Mouse (Mus musculus): ENCODE measurements around the gene Fxyd4. TPM values are rescaled to one million over a fixed set of nuclear protein-coding genes. Genes with fewer than 3 reads are reported as not detected.

Gene Fxyd4
- polyA plus RNA-seq, 1 experiment from 2014 or later = 0.73 TPM

DNA sequence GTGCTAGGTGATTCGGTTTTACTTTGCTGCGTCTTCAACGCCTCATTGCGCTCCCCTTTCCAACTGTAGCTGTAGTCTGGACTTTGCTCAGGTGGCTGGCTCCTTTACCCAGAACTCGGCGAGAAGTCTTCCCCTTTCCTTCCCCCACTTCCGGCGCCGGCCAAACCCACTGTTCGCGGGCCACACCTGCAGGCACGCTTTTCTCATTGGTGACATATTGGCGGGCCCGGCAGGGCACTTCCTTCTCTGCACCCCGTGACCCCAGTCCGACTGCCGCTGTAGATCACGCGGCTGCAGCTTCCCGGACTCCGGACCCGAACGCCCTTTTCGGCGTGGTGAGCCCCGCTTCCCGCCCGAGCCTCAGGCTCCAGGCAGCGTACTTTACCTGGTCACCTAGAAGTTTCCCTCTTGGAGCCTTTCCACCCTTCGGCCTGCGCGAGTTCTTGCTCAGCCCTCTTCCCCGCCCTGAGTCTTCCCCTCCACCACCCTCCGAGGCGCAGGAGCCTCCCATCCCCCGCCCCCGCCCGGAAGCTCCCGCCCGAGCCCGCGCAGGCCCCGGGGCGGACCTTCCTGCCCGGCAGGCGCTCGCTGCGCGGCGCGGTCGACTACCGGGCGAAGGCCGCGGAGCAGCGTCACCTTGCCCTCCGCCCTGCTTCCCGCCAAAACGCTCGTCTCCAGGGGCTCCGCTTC is 20.6 kb downstream of the Fxyd4 start:
- Histone ChIP-seq H3K4me1 (ENCODE audit: control insufficient read depth in 2 of 2, insufficient read depth in 2 of 2, low read length in 2 of 2) (peaks cover 2 to 40% of the 10 kb centered on the region in 2 experiments; a peak in 3 of 4 replicates), H3K36me3 (ENCODE audit: control insufficient read depth, insufficient read depth, low read length) (peaks cover 32% of the 10 kb centered on the region), H3K9ac (ENCODE audit: low read length) (peak overlapping the region; percentile 74), H3K4me2 (ENCODE audit: low read length) (peak overlapping the region; percentile 89), H3K27ac (replicated peaks in 1 of 2; ENCODE audit: control insufficient read depth in 1 of 2, insufficient read depth in 1 of 2, low read depth in 2 of 2, low read length in 2 of 2) (peak overlapping the region; percentile 93 to 98), H3K4me3 (ENCODE audit: control insufficient read depth in 1 of 2, insufficient read depth in 1 of 2, low read depth in 1 of 2, low read length in 2 of 2) (peak overlapping the region; percentile 60 to 78), H3K27me3 (ENCODE audit: control insufficient read depth, insufficient read depth, low read length) (no peaks in the 10 kb centered on the region), H3K9me3 (ENCODE audit: control insufficient read depth, low read length) (no peaks in the 10 kb centered on the region)
- WGBS = under 1% methylated on average over 62 of the region's 62 CpGs
- peak; percentile 93 for ATAC-seq (ENCODE audit: insufficient number of reproducible peaks, insufficient read depth, low FRiP score, low read depth)

DNA sequence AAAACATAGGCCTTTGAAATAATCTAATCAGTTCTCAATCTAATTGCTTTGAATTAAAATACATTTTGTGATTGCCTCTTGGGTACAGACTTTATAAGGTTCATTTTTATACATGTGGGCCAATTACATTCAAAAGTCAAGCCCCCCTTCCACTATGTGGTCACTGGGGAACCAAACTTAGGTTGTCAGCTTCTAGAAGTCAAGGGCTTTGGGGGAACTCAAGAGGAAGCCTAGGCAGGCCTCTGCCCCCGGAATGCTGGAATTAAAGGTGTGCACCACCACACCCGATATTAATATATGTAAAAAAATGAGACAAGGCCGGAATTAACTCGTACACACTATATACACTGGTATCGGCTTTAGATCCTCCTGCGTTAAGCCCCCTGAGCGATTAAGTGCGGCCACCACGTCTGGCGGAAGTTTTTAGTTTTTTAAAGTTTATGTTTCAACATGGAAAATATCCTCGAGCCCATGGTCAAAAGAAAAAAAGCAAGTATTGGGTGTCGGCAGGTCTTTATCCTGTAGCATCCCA is 21.2 kb downstream of the Fxyd4 start:
- peak overlapping the region; percentile 89 for H3K4me2 ChIP-seq (ENCODE audit: low read length)
- WGBS = 1% methylated on average over 12 of the region's 12 CpGs
- no peak for ATAC-seq (ENCODE audit: insufficient number of reproducible peaks, insufficient read depth, low FRiP score, low read depth)
- peaks cover 26% of the 10 kb centered on the region for H3K36me3 ChIP-seq (ENCODE audit: control insufficient read depth, insufficient read depth, low read length)
- peak overlapping the region; percentile 74 for H3K9ac ChIP-seq (ENCODE audit: low read length)
- H3K27me3 ChIP-seq (ENCODE audit: control insufficient read depth, insufficient read depth, low read length) = no peaks in the 10 kb centered on the region
- H3K27ac ChIP-seq (replicated peaks in 1 of 2; ENCODE audit: control insufficient read depth in 1 of 2, insufficient read depth in 1 of 2, low read depth in 2 of 2, low read length in 2 of 2) = peak overlapping the region; percentile 93 to 98
- no peaks in the 10 kb centered on the region for H3K9me3 ChIP-seq (ENCODE audit: control insufficient read depth, low read length)
- H3K4me1 ChIP-seq (ENCODE audit: control insufficient read depth in 2 of 2, insufficient read depth in 2 of 2, low read length in 2 of 2) = peaks cover 2 to 41% of the 10 kb centered on the region in 2 experiments; a peak in 3 of 4 replicates
- peak overlapping the region; percentile 60 to 78 for H3K4me3 ChIP-seq (ENCODE audit: control insufficient read depth in 1 of 2, insufficient read depth in 1 of 2, low read depth in 1 of 2, low read length in 2 of 2)

DNA sequence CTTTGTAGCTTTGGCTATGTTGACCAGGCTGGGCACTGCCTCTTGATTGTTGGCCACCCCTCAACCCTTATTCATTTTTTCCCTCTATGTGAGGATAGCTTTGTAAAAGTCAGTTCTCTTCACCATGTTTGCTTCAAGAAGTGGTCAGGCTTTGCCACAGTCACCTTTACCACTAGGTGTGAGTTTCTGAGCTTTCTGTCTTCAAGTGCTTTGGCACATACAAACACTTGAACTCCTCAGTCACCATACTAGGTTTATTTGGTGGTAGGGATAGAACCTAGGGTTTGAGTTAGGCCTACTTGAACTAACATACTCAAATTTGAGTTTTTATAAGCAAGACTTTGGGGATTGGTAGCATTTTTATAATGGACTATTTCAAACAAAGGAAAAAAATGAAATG is 23.0 kb downstream of the Fxyd4 start:
- Histone ChIP-seq H3K27ac (replicated peaks in 1 of 2; ENCODE audit: control insufficient read depth in 1 of 2, insufficient read depth in 1 of 2, low read depth in 2 of 2, low read length in 2 of 2) (no peak overlapping the region), H3K4me1 (ENCODE audit: control insufficient read depth in 2 of 2, insufficient read depth in 2 of 2, low read length in 2 of 2) (peaks cover 2 to 40% of the 10 kb centered on the region in 2 experiments; a peak in 3 of 4 replicates)
- ATAC-seq (ENCODE audit: insufficient number of reproducible peaks, insufficient read depth, low FRiP score, low read depth) = no peak

DNA sequence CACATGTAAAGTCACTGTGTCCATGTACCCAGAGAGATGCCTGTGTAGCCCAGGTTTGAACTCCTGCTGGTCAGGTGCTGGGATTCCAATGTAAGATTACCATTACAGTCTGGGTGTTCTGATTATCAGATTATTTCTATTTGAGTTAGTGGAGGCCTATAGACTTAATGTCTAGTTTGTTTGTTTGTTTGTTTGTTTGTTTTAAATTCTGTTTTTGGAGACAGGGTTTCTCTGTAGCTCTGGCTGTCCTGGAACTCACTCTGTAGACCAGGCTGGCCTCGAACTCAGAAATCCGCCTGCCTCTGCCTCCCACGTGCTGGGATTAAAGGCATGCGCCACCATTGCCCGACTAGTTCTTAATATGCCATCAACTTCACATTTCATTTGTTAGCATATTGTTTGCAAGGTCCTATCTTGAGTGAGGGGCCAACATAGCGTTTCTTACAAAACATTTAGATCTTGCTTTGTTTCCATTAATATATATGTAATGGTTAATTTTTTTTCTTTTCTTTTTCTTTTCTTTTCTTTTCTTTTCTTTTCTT is 27.3 kb downstream of the Fxyd4 start:
- ATAC-seq (ENCODE audit: insufficient number of reproducible peaks, insufficient read depth, low FRiP score, low read depth) = no peak
- H3K4me3 ChIP-seq (ENCODE audit: control insufficient read depth in 1 of 2, insufficient read depth in 1 of 2, low read depth in 1 of 2, low read length in 2 of 2) = no peak overlapping the region

More for the DNA sequence above, 23.0 kb downstream of the Fxyd4 start:
- Histone ChIP-seq H3K9ac (ENCODE audit: low read length) (no peak overlapping the region), H3K27me3 (ENCODE audit: control insufficient read depth, insufficient read depth, low read length) (no peaks in the 10 kb centered on the region), H3K4me3 (ENCODE audit: control insufficient read depth in 1 of 2, insufficient read depth in 1 of 2, low read depth in 1 of 2, low read length in 2 of 2) (no peak overlapping the region), H3K4me2 (ENCODE audit: low read length) (no peak overlapping the region), H3K9me3 (ENCODE audit: control insufficient read depth, low read length) (no peaks in the 10 kb centered on the region), H3K36me3 (ENCODE audit: control insufficient read depth, insufficient read depth, low read length) (peaks cover 10% of the 10 kb centered on the region)

DNA sequence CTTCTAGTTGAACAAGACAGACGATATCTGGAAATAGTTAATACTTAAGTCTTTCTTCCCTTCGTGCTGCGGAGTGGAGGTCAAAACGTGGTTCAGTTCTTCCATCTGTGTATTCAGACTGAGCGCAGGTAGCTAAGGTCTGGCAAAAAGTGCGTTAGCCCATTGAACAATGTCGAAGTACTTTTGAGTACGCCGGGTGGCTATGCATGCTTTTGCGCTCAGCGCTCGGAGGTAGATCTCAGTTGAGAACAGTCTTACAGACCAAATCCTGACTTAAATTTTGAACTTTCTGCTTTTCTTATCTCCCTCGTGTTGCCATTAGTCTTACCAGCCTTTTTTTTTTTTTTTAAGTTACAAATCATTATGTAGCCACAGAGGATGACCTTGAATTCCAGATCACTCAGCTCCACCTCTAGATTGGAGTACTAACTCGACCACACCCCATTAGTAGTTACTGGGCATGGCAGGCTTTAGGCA is 29.0 kb downstream of the Fxyd4 start:
- H3K4me1 ChIP-seq (ENCODE audit: control insufficient read depth in 2 of 2, insufficient read depth in 2 of 2, low read length in 2 of 2) = peaks cover 8 to 32% of the 10 kb centered on the region in 2 experiments
- H3K27ac ChIP-seq (replicated peaks in 1 of 2; ENCODE audit: control insufficient read depth in 1 of 2, insufficient read depth in 1 of 2, low read depth in 2 of 2, low read length in 2 of 2) = peak overlapping the region; percentile 82 to 97; a peak in 2 of 4 replicates
- under 1% methylated on average over 14 of the region's 14 CpGs for WGBS
- peak overlapping the region; percentile 85 for H3K4me2 ChIP-seq (ENCODE audit: low read length)
- peak overlapping the region; percentile 85 to 99 for H3K4me3 ChIP-seq (ENCODE audit: control insufficient read depth in 1 of 2, insufficient read depth in 1 of 2, low read depth in 1 of 2, low read length in 2 of 2)
- H3K36me3 ChIP-seq (ENCODE audit: control insufficient read depth, insufficient read depth, low read length) = no peaks in the 10 kb centered on the region
- no peaks in the 10 kb centered on the region for H3K27me3 ChIP-seq (ENCODE audit: control insufficient read depth, insufficient read depth, low read length)
- peak overlapping the region; percentile 99 for H3K9ac ChIP-seq (ENCODE audit: low read length)
- ATAC-seq (ENCODE audit: insufficient number of reproducible peaks, insufficient read depth, low FRiP score, low read depth) = no peak
- H3K9me3 ChIP-seq (ENCODE audit: control insufficient read depth, low read length) = no peaks in the 10 kb centered on the region

More for the DNA sequence above, 27.3 kb downstream of the Fxyd4 start:
- H3K4me1 ChIP-seq (ENCODE audit: control insufficient read depth in 2 of 2, insufficient read depth in 2 of 2, low read length in 2 of 2) = peaks cover 7 to 32% of the 10 kb centered on the region in 2 experiments
- H3K27me3 ChIP-seq (ENCODE audit: control insufficient read depth, insufficient read depth, low read length) = no peaks in the 10 kb centered on the region
- H3K27ac ChIP-seq (replicated peaks in 1 of 2; ENCODE audit: control insufficient read depth in 1 of 2, insufficient read depth in 1 of 2, low read depth in 2 of 2, low read length in 2 of 2) = no peak overlapping the region
- H3K4me2 ChIP-seq (ENCODE audit: low read length) = no peak overlapping the region; the same call in 1 of the 2 replicates
- no peaks in the 10 kb centered on the region for H3K36me3 ChIP-seq (ENCODE audit: control insufficient read depth, insufficient read depth, low read length)
- H3K9ac ChIP-seq (ENCODE audit: low read length) = peak overlapping the region; percentile 99; the same call in 1 of the 2 replicates
- WGBS = 82% methylated on average over 6 of the region's 6 CpGs
- H3K9me3 ChIP-seq (ENCODE audit: control insufficient read depth, low read length) = no peaks in the 10 kb centered on the region

DNA sequence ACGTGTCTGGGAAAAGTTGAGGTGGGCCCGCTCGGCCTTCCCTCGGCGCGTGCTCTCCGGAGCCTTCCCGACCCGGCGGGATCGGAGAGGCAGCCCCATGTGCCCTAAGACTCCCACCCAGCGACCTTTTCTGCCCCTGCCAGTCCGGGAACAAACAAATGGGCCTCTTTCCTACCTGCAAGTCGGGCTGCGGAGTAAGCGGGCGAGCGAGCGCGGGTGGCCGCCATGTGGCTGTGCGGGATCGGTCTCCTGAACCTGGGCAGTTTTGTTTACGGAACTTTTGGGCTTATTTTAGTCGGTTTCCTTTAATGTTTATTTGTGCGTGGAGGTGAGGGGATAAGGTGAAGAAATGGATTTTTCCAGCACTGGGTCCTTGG is 29.5 kb downstream of the Fxyd4 start:
- H3K4me1 ChIP-seq (ENCODE audit: control insufficient read depth in 2 of 2, insufficient read depth in 2 of 2, low read length in 2 of 2) = peaks cover 8 to 32% of the 10 kb centered on the region in 2 experiments
- ATAC-seq (ENCODE audit: insufficient number of reproducible peaks, insufficient read depth, low FRiP score, low read depth) = no peak
- under 1% methylated on average over 26 of the region's 26 CpGs for WGBS
- H3K4me3 ChIP-seq (ENCODE audit: control insufficient read depth in 1 of 2, insufficient read depth in 1 of 2, low read depth in 1 of 2, low read length in 2 of 2) = peak overlapping the region; percentile 85 to 99
- no peaks in the 10 kb centered on the region for H3K9me3 ChIP-seq (ENCODE audit: control insufficient read depth, low read length)
- H3K36me3 ChIP-seq (ENCODE audit: control insufficient read depth, insufficient read depth, low read length) = no peaks in the 10 kb centered on the region
- peak overlapping the region; percentile 82 to 97 for H3K27ac ChIP-seq (replicated peaks in 1 of 2; ENCODE audit: control insufficient read depth in 1 of 2, insufficient read depth in 1 of 2, low read depth in 2 of 2, low read length in 2 of 2)
- peak overlapping the region; percentile 99 for H3K9ac ChIP-seq (ENCODE audit: low read length)
- no peaks in the 10 kb centered on the region for H3K27me3 ChIP-seq (ENCODE audit: control insufficient read depth, insufficient read depth, low read length)
- H3K4me2 ChIP-seq (ENCODE audit: low read length) = peak overlapping the region; percentile 85

DNA sequence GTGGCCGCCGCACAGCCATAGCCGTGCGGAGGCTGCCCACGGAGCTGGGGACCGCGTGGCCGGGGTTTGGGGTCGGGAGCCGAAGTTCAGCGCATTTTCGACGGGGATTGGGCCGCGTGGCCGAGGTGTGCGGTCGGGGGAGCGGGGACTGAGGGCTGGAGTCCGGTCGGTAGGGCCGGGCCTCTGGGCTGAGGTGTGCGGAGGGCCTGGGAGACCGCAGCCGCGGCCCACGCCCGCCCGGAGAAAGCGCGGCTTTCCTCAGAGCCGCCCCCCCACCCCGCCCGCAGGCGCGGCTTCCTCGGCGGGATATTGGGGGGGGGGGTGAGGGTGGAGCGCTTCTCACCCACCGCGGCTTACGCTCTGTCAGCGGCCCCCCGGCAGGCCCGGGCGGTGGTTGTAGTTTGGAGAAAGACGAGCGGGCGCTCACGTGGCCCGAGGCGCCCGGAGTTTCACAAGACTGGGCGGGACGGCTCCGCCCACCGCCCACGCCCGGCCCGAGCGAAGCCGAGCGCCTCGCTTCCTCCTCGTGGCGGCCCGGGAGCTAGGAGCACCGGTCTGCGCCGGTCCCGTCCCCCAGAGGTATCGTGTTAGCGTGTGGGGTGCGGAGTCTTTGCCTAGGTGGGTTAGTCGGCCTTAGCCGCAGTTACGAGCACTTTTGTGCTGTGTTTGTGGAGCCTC is 30.1 kb downstream of the Fxyd4 start:
- Histone ChIP-seq H3K27ac (replicated peaks in 1 of 2; ENCODE audit: control insufficient read depth in 1 of 2, insufficient read depth in 1 of 2, low read depth in 2 of 2, low read length in 2 of 2) (peak overlapping the region; percentile 90 to 97), H3K4me2 (ENCODE audit: low read length) (peak overlapping the region; percentile 85), H3K36me3 (ENCODE audit: control insufficient read depth, insufficient read depth, low read length) (no peaks in the 10 kb centered on the region), H3K9me3 (ENCODE audit: control insufficient read depth, low read length) (no peaks in the 10 kb centered on the region), H3K4me3 (ENCODE audit: control insufficient read depth in 1 of 2, insufficient read depth in 1 of 2, low read depth in 1 of 2, low read length in 2 of 2) (peak overlapping the region; percentile 85 to 99), H3K27me3 (ENCODE audit: control insufficient read depth, insufficient read depth, low read length) (no peaks in the 10 kb centered on the region), H3K9ac (ENCODE audit: low read length) (peak overlapping the region; percentile 99), H3K4me1 (ENCODE audit: control insufficient read depth in 2 of 2, insufficient read depth in 2 of 2, low read length in 2 of 2) (peaks cover 8 to 32% of the 10 kb centered on the region in 2 experiments)
- WGBS = 1% methylated on average over 53 of the region's 77 CpGs
- ATAC-seq (ENCODE audit: insufficient number of reproducible peaks, insufficient read depth, low FRiP score, low read depth) = peak; percentile 79
